In genomic region chr5:77211236-77211635, GRCm38 (mm10) we compare ENCODE assay signal across 9 mouse cellular contexts. TPM values are rescaled to one million over a fixed set of nuclear protein-coding genes. Genes with fewer than 3 reads are reported as not detected.
DNase-seq lines count a peak whose midpoint lies in the region; ATAC-seq and TF ChIP-seq lines count a peak whose summit lies in the region.
"Had no signal": no experiment of that assay in that cellular context is flagged by ENCODE, and none has a peak within 500 bp of the region (broad histone marks: within the 10 kb centered on the region; RNA-seq: fewer than 3 reads in every experiment).

Spink2 (minus strand) TSS chr5:77211471.

- H3K4me2 ChIP-seq in forebrain, embryonic 13.5 days = peak within 1 kb of the TSS; percentile 62
- peak within 1 kb of the TSS; percentile 53 for H3K4me2 ChIP-seq in hindbrain, embryonic 14.5 days (replicated peaks)
- H3K4me2 ChIP-seq in liver, postnatal 0 days (ENCODE audit: low read depth, low read length) = peak within 1 kb of the TSS; percentile 41; the same call in 1 of the 2 replicates
- H3K4me2 ChIP-seq in neural tube, embryonic 14.5 days (ENCODE audit: low read depth, low read length) = peak within 1 kb of the TSS; percentile 55

- DNase-seq in right cerebral cortex, postnatal 4 days = peak; percentile 27
- DNase-seq in right cerebral cortex, postnatal 25 days = no peak
- DNase-seq in hindbrain, embryonic 14.5 days (ENCODE audit: low spot score) = no peak
- DNase-seq in liver, postnatal 0 days = peak; percentile 31
- DNase-seq in left cerebral cortex, adult 18-20 months (ENCODE audit: low spot score in 2 of 2) = no peak
- DNase-seq in cerebellum, adult 8-10 months = no peak

- 6% methylated on average over 15 of the region's 18 CpGs for WGBS in forebrain, embryonic 13.5 days
- WGBS in hindbrain, embryonic 14.5 days = 11% methylated on average over 13 of the region's 18 CpGs
- 6% methylated on average over 18 of the region's 18 CpGs for WGBS in liver, postnatal 0 days (ENCODE audit: insufficient replicate concordance)
- 6% methylated on average over 17 of the region's 18 CpGs for WGBS in neural tube, embryonic 14.5 days

- peak within 1 kb of the TSS; percentile 27 for H3K4me3 ChIP-seq in forebrain, embryonic 13.5 days
- H3K4me3 ChIP-seq in hindbrain, embryonic 14.5 days (replicated peaks; ENCODE audit: low read length) = peak within 1 kb of the TSS; percentile 18
- no peak within 1 kb of the TSS for H3K4me3 ChIP-seq in liver, postnatal 0 days (ENCODE audit: low read depth, low read length)
- no peak within 1 kb of the TSS; the same call in 1 of the 2 replicates for H3K4me3 ChIP-seq in neural tube, embryonic 14.5 days (ENCODE audit: low read depth, low read length)

- H3K36me3 ChIP-seq in forebrain, embryonic 13.5 days (ENCODE audit: poor library complexity, severe bottlenecking) = no peaks in the 10 kb centered on the region
- no peaks in the 10 kb centered on the region for H3K36me3 ChIP-seq in hindbrain, embryonic 14.5 days (replicated peaks; ENCODE audit: control insufficient read depth, insufficient read depth)
- H3K36me3 ChIP-seq in liver, postnatal 0 days (replicated peaks; ENCODE audit: insufficient read depth, low read length) = no peaks in the 10 kb centered on the region
- H3K36me3 ChIP-seq in neural tube, embryonic 14.5 days (ENCODE audit: control insufficient read depth, insufficient read depth, low read length) = no peaks in the 10 kb centered on the region

- TF ChIP-seq CTCF in liver, postnatal 0 days (IDR thresholded peaks at IDR 0.05; ENCODE audit: low read depth) = no peak

- TF ChIP-seq EP300 in liver, postnatal 0 days (IDR thresholded peaks at IDR 0.05; ENCODE audit: low read depth) = no peak

- H3K9me3 ChIP-seq in forebrain, embryonic 13.5 days (replicated peaks) = no peaks in the 10 kb centered on the region
- no peaks in the 10 kb centered on the region for H3K9me3 ChIP-seq in hindbrain, embryonic 14.5 days (ENCODE audit: control insufficient read depth, low read length)
- no peaks in the 10 kb centered on the region for H3K9me3 ChIP-seq in liver, postnatal 0 days (ENCODE audit: low read length)
- H3K9me3 ChIP-seq in neural tube, embryonic 14.5 days (ENCODE audit: control insufficient read depth, low read length) = no peaks in the 10 kb centered on the region

- peak within 1 kb of the TSS; percentile 46; the same call in 1 of the 2 replicates for H3K9ac ChIP-seq in forebrain, embryonic 13.5 days
- peak within 1 kb of the TSS; percentile 45 for H3K9ac ChIP-seq in hindbrain, embryonic 14.5 days
- H3K9ac ChIP-seq in liver, postnatal 0 days (replicated peaks) = no peak within 1 kb of the TSS
- no peak within 1 kb of the TSS for H3K9ac ChIP-seq in neural tube, embryonic 14.5 days (replicated peaks; ENCODE audit: low read depth, low read length)

- peaks cover 4% of the 10 kb centered on the region; the same call in 1 of the 2 replicates for H3K27me3 ChIP-seq in forebrain, embryonic 13.5 days
- no peaks in the 10 kb centered on the region for H3K27me3 ChIP-seq in hindbrain, embryonic 14.5 days (ENCODE audit: control insufficient read depth, insufficient read depth, low read length)
- 0 out of 2 replicates have a peak, but pooled peaks cover 9% of the 10 kb centered on the region for H3K27me3 ChIP-seq in liver, postnatal 0 days (ENCODE audit: insufficient read depth, low read length)
- no peaks in the 10 kb centered on the region for H3K27me3 ChIP-seq in neural tube, embryonic 14.5 days (ENCODE audit: control insufficient read depth, insufficient read depth, low read length)

- H3K27ac ChIP-seq in forebrain, embryonic 13.5 days = no peak within 1 kb of the TSS
- no peak within 1 kb of the TSS for H3K27ac ChIP-seq in hindbrain, embryonic 14.5 days
- H3K27ac ChIP-seq in liver, postnatal 0 days (ENCODE audit: low read depth) = no peak within 1 kb of the TSS
- no peak within 1 kb of the TSS for H3K27ac ChIP-seq in neural tube, embryonic 14.5 days (ENCODE audit: low read depth, low read length)

- peaks cover 7% of the 10 kb centered on the region for H3K4me1 ChIP-seq in forebrain, embryonic 13.5 days
- H3K4me1 ChIP-seq in hindbrain, embryonic 14.5 days (replicated peaks; ENCODE audit: control insufficient read depth, insufficient read depth, low read length) = peaks cover 5% of the 10 kb centered on the region; the same call in 1 of the 2 replicates
- H3K4me1 ChIP-seq in liver, postnatal 0 days (ENCODE audit: insufficient read depth) = no peaks in the 10 kb centered on the region
- no peaks in the 10 kb centered on the region for H3K4me1 ChIP-seq in neural tube, embryonic 14.5 days (ENCODE audit: control insufficient read depth, insufficient read depth, low read length)

- ATAC-seq in forebrain, embryonic 13.5 days = peak; percentile 38; the same call in 1 of the 2 replicates
- no peak for ATAC-seq in hindbrain, embryonic 14.5 days (ENCODE audit: low FRiP score)
- no peak for ATAC-seq in liver, postnatal 0 days
- peak; percentile 61; the same call in 1 of the 2 replicates for ATAC-seq in neural tube, embryonic 14.5 days (ENCODE audit: low read depth)

RNA-seq across cellular contexts. Expression of gene Spink2, which starts in this region (rescaled TPM):
- 0.94 and 1.4 TPM in 2 replicates for polyA plus RNA-seq in forebrain, embryonic 13.5 days (2015; fragmentation: Nextera tagmentation; extraction: Ambion mirVana)
- 1.8 and 2.0 TPM in 2 replicates for polyA plus RNA-seq in hindbrain, embryonic 14.5 days (2014; fragmentation: Nextera tagmentation; extraction: Ambion mirVana)
- polyA plus RNA-seq in liver, postnatal 0 days (2015; fragmentation: Nextera tagmentation; extraction: Ambion mirVana) = not detected in 2 replicates
- polyA plus RNA-seq in neural tube, embryonic 14.5 days (2014; fragmentation: Nextera tagmentation; extraction: Ambion mirVana) = 3.7 and 6.0 TPM in 2 replicates
- total RNA-seq in left cerebral cortex, adult 18-20 months (2021) = not detected
- total RNA-seq: left cerebral cortex, postnatal 10 days had no signal

Comparison
In these comparisons a context has a peak if more than half of its experiments do, and no peak if none do; other contexts are left out.
1. Peak in DNase-seq and H3K4me2 ChIP-seq in liver, postnatal 0 days; RNA of the gene not detected or under 1 TPM.
2. ATAC-seq: peak in forebrain, embryonic 13.5 days (single experiment) and neural tube, embryonic 14.5 days (single experiment); none in hindbrain, embryonic 14.5 days (single experiment) and liver, postnatal 0 days (single experiment).
3. H3K4me3 ChIP-seq: peak in forebrain, embryonic 13.5 days (single experiment) and hindbrain, embryonic 14.5 days (single experiment); none in liver, postnatal 0 days (single experiment) and neural tube, embryonic 14.5 days (single experiment).
4. H3K9ac ChIP-seq: peak in forebrain, embryonic 13.5 days (single experiment) and hindbrain, embryonic 14.5 days (single experiment); none in liver, postnatal 0 days (single experiment) and neural tube, embryonic 14.5 days (single experiment).
5. Peak in every context shown above with its lines, with median percentiles within 50 percentile points of each other: H3K4me2 ChIP-seq.